Mouse (Mus musculus) thymus, postnatal 10 days (tissue): ENCODE measurements around the gene Mybph.

Experiments
- DNase-seq, 2 experiments: peaks; one replicate each; pipeline ENCODE4 v3.0.0; 2021; ENCODE audit warnings: low spot score in 2 of 2

Mybph gene

GRCm38 (mm10) chr1:134211043-134211442, 17.8 kb downstream of the Mybph start:
- no peak for DNase-seq

GRCm38 (mm10) chr1:134211631-134212030, 18.4 kb downstream of the Mybph start:
- DNase-seq, result no peak

GRCm38 (mm10) chr1:134212351-134212750, 19.1 kb downstream of the Mybph start:
- DNase-seq, result no peak

GRCm38 (mm10) chr1:134213405-134213804, 20.2 kb downstream of the Mybph start:
- no peak for DNase-seq

- no peak for DNase-seq
Observed at GRCm38 (mm10) chr1:134215059-134215458, 21.8 kb downstream of the Mybph start.

- no peak for DNase-seq
Observed at GRCm38 (mm10) chr1:134215751-134216628, 22.7 kb downstream of the Mybph start.

- no peak for DNase-seq
Observed at GRCm38 (mm10) chr1:134216629-134216971, 23.4 kb downstream of the Mybph start.

GRCm38 (mm10) chr1:134217028-134217481, 23.8 kb downstream of the Mybph start:
- DNase-seq, result no peak

GRCm38 (mm10) chr1:134217942-134218341, 24.7 kb downstream of the Mybph start:
- DNase-seq, result no peak

GRCm38 (mm10) chr1:134219608-134220007, 26.4 kb downstream of the Mybph start:
- no peak for DNase-seq

- DNase-seq, result no peak
Observed at GRCm38 (mm10) chr1:134221172-134221571, 27.9 kb downstream of the Mybph start.

- no peak for DNase-seq
Observed at GRCm38 (mm10) chr1:134222122-134223055, 29.1 kb downstream of the Mybph start.

- no peak for DNase-seq
Observed at GRCm38 (mm10) chr1:134224649-134225227, 31.5 kb downstream of the Mybph start.

GRCm38 (mm10) chr1:134225375-134225774, 32.1 kb downstream of the Mybph start:
- no peak for DNase-seq

GRCm38 (mm10) chr1:134226739-134227138, 33.5 kb downstream of the Mybph start:
- no peak for DNase-seq

GRCm38 (mm10) chr1:134229806-134230575, 36.7 kb downstream of the Mybph start:
- no peak for DNase-seq

GRCm38 (mm10) chr1:134230638-134231228, 37.5 kb downstream of the Mybph start:
- DNase-seq, result no peak

- DNase-seq, result no peak
Observed at GRCm38 (mm10) chr1:134231270-134231669, 38.0 kb downstream of the Mybph start.

- no peak for DNase-seq
Observed at GRCm38 (mm10) chr1:134231681-134232080, 38.4 kb downstream of the Mybph start.

- no peak for DNase-seq
Observed at GRCm38 (mm10) chr1:134232326-134232725, 39.1 kb downstream of the Mybph start.
